Mouse (Mus musculus) embryonic fibroblast, embryonic 13.5 days (primary cell): ENCODE results near the gene Srrm2.

ENCODE experiments used
- CTCF ChIP-seq: IDR thresholded peaks from 2 replicates; pipeline ENCODE4 v1.5.1; 2011; ENCODE audit warnings: mild to moderate bottlenecking, control low read depth, low read length, moderate library complexity, borderline replicate concordance; ENCODE audit not compliant: insufficient read depth
- POLR2A ChIP-seq: IDR thresholded peaks from 2 replicates; pipeline ENCODE4 v1.6.1; 2011; ENCODE audit warnings: low read depth, mild to moderate bottlenecking, control low read depth, low read length, moderate library complexity

- no peak for TF ChIP-seq POLR2A
- no peak for TF ChIP-seq CTCF
Observed at GRCm38 (mm10) chr17:23818579-23818978, 28.2 kb downstream of the Srrm2 start.
